In the genomic region with DNA sequence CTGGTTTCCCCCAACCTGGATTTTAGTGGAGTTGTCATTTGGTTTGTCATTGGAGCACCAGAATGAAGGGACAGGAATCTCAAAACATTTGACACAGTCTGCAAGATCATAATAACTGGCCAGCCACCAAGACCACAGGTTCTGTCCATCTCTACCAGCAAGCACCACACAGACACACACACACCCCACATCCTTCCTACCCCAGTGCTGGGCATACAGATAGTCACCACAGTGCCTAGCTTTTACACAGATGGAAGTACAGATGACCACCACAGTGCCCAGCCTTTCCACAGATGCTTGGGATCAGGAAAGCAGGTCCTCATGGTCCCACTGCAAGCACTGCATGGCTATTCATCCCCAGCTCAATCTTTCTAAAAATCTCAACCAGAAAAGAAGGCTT, we compare ENCODE assay signal across 26 mouse cellular contexts.
"Had no signal": no experiment of that assay in that cellular context is flagged by ENCODE, and none has a peak within 500 bp of the region (broad histone marks: within the 10 kb centered on the region; RNA-seq: fewer than 3 reads in every experiment).

No protein-coding gene starts in this region.

- H3K4me3 ChIP-seq: heart, embryonic 13.5 days; heart, embryonic 15.5 days; hindbrain, embryonic 10.5 days; hindbrain, embryonic 12.5 days; intestine, embryonic 15.5 days; kidney, embryonic 15.5 days; limb, embryonic 13.5 days; limb, embryonic 15.5 days; liver, embryonic 12.5 days had no signal

- H3K27me3 ChIP-seq: heart, embryonic 13.5 days; heart, embryonic 15.5 days; hindbrain, embryonic 12.5 days; intestine, embryonic 15.5 days; kidney, embryonic 15.5 days; limb, embryonic 13.5 days; limb, embryonic 15.5 days; liver, embryonic 12.5 days had no signal

- H3K9me3 ChIP-seq: heart, embryonic 13.5 days; heart, embryonic 15.5 days; hindbrain, embryonic 10.5 days; hindbrain, embryonic 12.5 days; intestine, embryonic 15.5 days; kidney, embryonic 15.5 days; limb, embryonic 13.5 days; limb, embryonic 15.5 days; liver, embryonic 12.5 days had no signal

- H3K4me2 ChIP-seq: heart, embryonic 11.5 days; heart, embryonic 13.5 days; heart, embryonic 15.5 days; hindbrain, embryonic 12.5 days; hindbrain, embryonic 14.5 days; intestine, embryonic 15.5 days; kidney, embryonic 15.5 days; limb, embryonic 13.5 days; limb, embryonic 15.5 days; liver, embryonic 12.5 days had no signal

- ATAC-seq: hindbrain, embryonic 16.5 days; inflammation-experienced regulatory T-cells, adult 6 months; intestine, embryonic 15.5 days; liver, embryonic 12.5 days had no signal

- DNase-seq: gastrocnemius, postnatal 14 days; gastrocnemius, postnatal 36 days; heart, adult 18-20 months; heart, postnatal 14 days; heart, postnatal 36 days; kidney, adult 11 months; kidney, adult 2 months; kidney, adult 9 months; kidney, postnatal 14 days; kidney, postnatal 36 days; left cerebral cortex, postnatal 4 days had no signal

- H3K27ac ChIP-seq: heart, embryonic 15.5 days; hindbrain, embryonic 10.5 days; hindbrain, embryonic 12.5 days; hindbrain, embryonic 14.5 days; intestine, embryonic 15.5 days; kidney, embryonic 15.5 days; kidney, postnatal 0 days; limb, embryonic 13.5 days; limb, embryonic 15.5 days; liver, embryonic 12.5 days; liver, embryonic 14.5 days had no signal

- H3K4me1 ChIP-seq: intestine, embryonic 15.5 days; limb, embryonic 15.5 days had no signal

- H3K9ac ChIP-seq: heart, embryonic 13.5 days; heart, embryonic 15.5 days; hindbrain, embryonic 12.5 days; hindbrain, embryonic 14.5 days; intestine, embryonic 15.5 days; kidney, embryonic 15.5 days; limb, embryonic 13.5 days; limb, embryonic 15.5 days; liver, embryonic 12.5 days; liver, embryonic 14.5 days had no signal
